12 mouse cellular contexts compared by ENCODE assay signal in the genomic region with DNA sequence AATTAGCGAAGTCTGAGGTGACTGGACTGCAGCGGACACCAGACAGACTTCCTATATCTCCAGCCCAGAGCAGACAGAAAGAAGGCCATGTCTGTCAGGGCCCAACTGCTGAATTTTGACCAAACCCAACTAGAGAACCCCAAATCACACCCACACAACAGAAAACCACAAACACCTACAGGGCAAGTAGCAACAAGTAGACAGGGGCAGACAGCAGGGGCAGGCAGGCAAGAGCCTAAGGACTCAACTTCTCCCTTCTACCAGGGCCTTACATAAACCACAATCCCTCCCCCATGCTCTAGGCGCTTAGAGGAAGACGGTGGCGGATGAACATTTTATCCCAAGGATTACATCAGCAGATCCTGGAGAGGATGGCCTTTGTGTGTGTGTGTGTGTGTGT. TPM values are rescaled to one million over a fixed set of nuclear protein-coding genes. Genes with fewer than 3 reads are reported as not detected.
DNase-seq lines count a peak whose midpoint lies in the region; ATAC-seq and TF ChIP-seq lines count a peak whose summit lies in the region.
"Had no signal": no experiment of that assay in that cellular context is flagged by ENCODE, and none has a peak within 500 bp of the region (broad histone marks: within the 10 kb centered on the region; RNA-seq: fewer than 3 reads in every experiment).

No protein-coding gene starts in this region.

- H3K36me3 ChIP-seq in heart, postnatal 0 days (replicated peaks; ENCODE audit: control insufficient read depth, insufficient read depth, low read length) = 0 out of 2 replicates have a peak, but pooled peaks cover 9% of the 10 kb centered on the region
- H3K36me3 ChIP-seq: heart, embryonic 12.5 days had no signal

- peak overlapping the region; percentile 65; the same call in 1 of the 2 replicates for H3K27ac ChIP-seq in heart, postnatal 0 days (ENCODE audit: low read depth)

- WGBS in heart, postnatal 0 days = 84% methylated on average over 5 of the region's 5 CpGs

- no peak for ATAC-seq in heart, postnatal 0 days (ENCODE audit: insufficient read depth, low read depth)
- ATAC-seq in CD4-positive, CD25-positive, alpha-beta regulatory T cell, adult 4 months = peak; percentile 40
- ATAC-seq in hematopoietic stem cell, adult 5-6 weeks (replicated peaks in 1 of 2; ENCODE audit: insufficient read depth in 1 of 2, low FRiP score in 2 of 2, low TSS enrichment in 1 of 2, low read depth in 1 of 2, poor library complexity in 2 of 2, severe bottlenecking in 2 of 2) = peak; percentile 57 to 62
- ATAC-seq in megakaryocyte progenitor cell, adult 5-6 weeks (replicated peaks; ENCODE audit: poor library complexity) = peak; percentile 59
- ATAC-seq: hindbrain, embryonic 16.5 days had no signal

- no peak for DNase-seq in heart, postnatal 0 days (ENCODE audit: low spot score)
- no peak for DNase-seq in heart, postnatal 36 days
- DNase-seq in kidney, adult 9 months = no peak
- no peak for DNase-seq in cerebellum, adult 8-10 months
- no peak for DNase-seq in right cerebral cortex, postnatal 14 days
- DNase-seq: cerebellum, postnatal 14 days; midbrain, embryonic 14.5 days had no signal

- no peak for TF ChIP-seq CTCF in heart, postnatal 0 days (IDR thresholded peaks at IDR 0.05; ENCODE audit: low read depth)

- H3K4me2 ChIP-seq in heart, postnatal 0 days (ENCODE audit: low read depth, low read length) = no peak overlapping the region
- H3K4me2 ChIP-seq: heart, embryonic 12.5 days had no signal

- intact Hi-C loops in heart, postnatal 36 days (cut with DNase I) = no loop called here

- no peaks in the 10 kb centered on the region for H3K4me1 ChIP-seq in heart, postnatal 0 days (ENCODE audit: control insufficient read depth, insufficient read depth)

- no peak overlapping the region for H3K9ac ChIP-seq in heart, postnatal 0 days (replicated peaks; ENCODE audit: low read depth, low read length)
- H3K9ac ChIP-seq: heart, embryonic 12.5 days had no signal

- no peak for TF ChIP-seq EP300 in heart, postnatal 0 days (IDR thresholded peaks at IDR 0.05; ENCODE audit: low read depth)

- H3K9me3 ChIP-seq in heart, postnatal 0 days (replicated peaks; ENCODE audit: control insufficient read depth, low read length) = no peaks in the 10 kb centered on the region
- H3K9me3 ChIP-seq: heart, embryonic 12.5 days had no signal

- no peak overlapping the region for H3K4me3 ChIP-seq in heart, postnatal 0 days (ENCODE audit: low read depth, low read length)
- H3K4me3 ChIP-seq: heart, embryonic 12.5 days had no signal

- H3K27me3 ChIP-seq in heart, postnatal 0 days (ENCODE audit: control insufficient read depth, insufficient read depth, low read length) = no peaks in the 10 kb centered on the region
- H3K27me3 ChIP-seq: heart, embryonic 12.5 days had no signal

RNA-seq across cellular contexts. Expression of gene S1pr1, which starts 22.5 kb away (rescaled TPM):
- total RNA-seq in heart, postnatal 0 days (2014; rRNA removed; ENCODE audit: low replicate concordance) = 160 and 192 TPM in 2 replicates
- polyA plus RNA-seq in heart, postnatal 0 days (2015; fragmentation: Nextera tagmentation; extraction: Ambion mirVana) = 66.1 and 74.6 TPM in 2 replicates
- 10 to 100 TPM; 48.3 to 50.2 TPM for total RNA-seq in heart, postnatal 36 days (2021)
- polyA plus RNA-seq in CD4-positive, CD25-positive, alpha-beta regulatory T cell, adult 4 months (2017; shearing (Covaris generic)) = 100 to 1,000 TPM; 195 to 238 TPM
- 16.4 and 22.3 TPM in 2 replicates for total RNA-seq in hematopoietic stem cell, adult 5-6 weeks (2017)
- 0.98 and 2.7 TPM in 2 replicates for total RNA-seq in megakaryocyte progenitor cell, adult 5-6 weeks (2015)
- 0.17 and 1.3 TPM in 2 replicates for total RNA-seq in megakaryocyte progenitor cell, adult 5-6 weeks (2017)
